Mouse (Mus musculus) spleen, adult 2 months (tissue): ENCODE results near the gene Ddx21. TPM values are rescaled to one million over a fixed set of nuclear protein-coding genes. Genes with fewer than 3 reads are reported as not detected.

Experiments
- DNase-seq, 2 experiments: peaks; one replicate each; pipeline versions ENCODE4 v3.0.0 to v3.0.0-alpha.2; 2012 to 2021; ENCODE audit warnings: low spot score in 2 of 2, low read depth in 1 of 2
- H3K27ac ChIP-seq: fragments of 200-500 bp; 2 replicates; pipeline ENCODE4 v1.5.1; 2012; ENCODE audit warnings: low read length, inconsistent platforms; ENCODE audit not compliant: insufficient read depth
- H3K27me3 ChIP-seq: fragments of 200-500 bp; 2 replicates; pipeline ENCODE4 v1.6.1; 2012; ENCODE audit warnings: mild to moderate bottlenecking, moderate library complexity, low read length, inconsistent platforms; ENCODE audit not compliant: control insufficient read depth, insufficient read depth
- H3K36me3 ChIP-seq: fragments of 200-500 bp; 2 replicates; pipeline ENCODE4 v1.6.1; 2012; ENCODE audit warnings: mild to moderate bottlenecking, low read length, inconsistent platforms; ENCODE audit not compliant: control insufficient read depth, insufficient read depth
- H3K4me1 ChIP-seq: fragments of 200-500 bp; 2 replicates; pipeline ENCODE4 v1.6.1; 2011; ENCODE audit warnings: inconsistent platforms; ENCODE audit not compliant: control insufficient read depth, insufficient read depth, insufficient read length
- H3K4me3 ChIP-seq: fragments of 200-500 bp; 2 replicates; pipeline ENCODE4 v1.5.1; 2011; ENCODE audit warnings: mild to moderate bottlenecking, inconsistent platforms; ENCODE audit not compliant: insufficient read depth, insufficient read length; ENCODE audit errors: extremely low read depth
- CTCF ChIP-seq: fragments of 200-500 bp; IDR thresholded peaks from 2 replicates; pipeline ENCODE4 v1.5.1; 2011; ENCODE audit warnings: mild to moderate bottlenecking, inconsistent platforms; ENCODE audit not compliant: insufficient read depth, insufficient read length, insufficient replicate concordance; ENCODE audit errors: extremely low read depth
- POLR2A ChIP-seq: fragments of 200-500 bp; IDR thresholded peaks from 2 replicates; pipeline ENCODE4 v1.6.1; 2011; ENCODE audit warnings: low read depth, low read length, inconsistent platforms
- WGBS: fragments of 180-500 bp; shearing (Covaris S2); methylation state at CpG from one replicate; pipeline ENCODE4 v1.1.7; 2018; 5-methylcytosine and 5-hydroxymethylcytosine counted together
- polyA plus RNA-seq: library from polyadenylated mRNA; depleted of rRNA; stranded (reverse); fragments of >200 nt; gene quantifications from 2 replicates; pipeline ENCODE4 v1.2.3, GENCODE M21; 2012; rRNA removed

Gene Ddx21
- polyA plus RNA-seq, 1 experiment = 11.8 TPM

DNA sequence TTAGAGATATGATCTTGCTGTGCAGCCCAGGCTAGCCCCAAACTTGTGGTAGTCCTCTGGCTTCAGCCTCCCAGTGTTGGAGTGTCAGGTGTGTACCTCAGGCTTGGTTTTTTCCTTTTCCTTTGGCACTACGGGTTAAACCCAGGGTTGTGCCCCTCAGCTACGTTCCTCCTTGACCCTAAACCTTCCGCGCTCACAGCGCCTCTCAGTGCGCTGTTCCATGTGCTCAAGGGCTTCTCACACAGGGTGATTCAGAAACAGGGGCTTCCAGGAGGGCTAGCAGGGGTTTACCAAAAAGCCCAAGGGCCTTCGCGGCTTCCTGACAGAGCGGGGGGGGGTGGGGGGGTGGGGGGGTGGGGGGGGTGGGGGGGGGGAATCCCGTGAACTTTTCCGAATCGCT is 59.6 kb downstream of the Ddx21 start:
- DNase-seq = no peak
- Histone ChIP-seq H3K4me3 (no peak overlapping the region), H3K36me3 (no peaks in the 10 kb centered on the region), H3K4me1 (peaks cover 24% of the 10 kb centered on the region; the same call in 1 of the 2 replicates), H3K27ac (peak overlapping the region; percentile 91), H3K27me3 (no peaks in the 10 kb centered on the region)
- TF ChIP-seq POLR2A (no peak), CTCF (no peak)
- 50% methylated on average over 12 of the region's 12 CpGs for WGBS

DNA sequence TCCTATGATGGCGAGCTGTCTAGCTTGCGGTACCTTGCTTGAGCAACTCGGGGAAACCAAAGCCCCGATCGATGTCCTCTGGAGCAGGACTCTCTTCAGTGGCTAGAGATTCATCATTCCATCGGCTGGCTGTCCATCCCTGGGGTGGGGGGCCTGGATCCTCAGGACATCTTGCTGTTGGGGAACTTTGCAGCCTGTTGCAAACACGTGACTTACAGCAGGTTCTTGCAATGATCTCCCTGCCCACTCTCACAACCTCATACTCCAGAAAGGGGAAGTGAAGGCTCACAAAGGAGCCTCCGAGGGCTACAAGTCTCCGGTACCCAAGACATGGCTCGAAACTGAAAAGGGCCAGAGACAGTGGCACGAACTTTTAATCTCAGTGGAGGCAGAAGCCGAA is 60.6 kb downstream of the Ddx21 start:
- peak; percentile 65 to 74 for DNase-seq

DNA sequence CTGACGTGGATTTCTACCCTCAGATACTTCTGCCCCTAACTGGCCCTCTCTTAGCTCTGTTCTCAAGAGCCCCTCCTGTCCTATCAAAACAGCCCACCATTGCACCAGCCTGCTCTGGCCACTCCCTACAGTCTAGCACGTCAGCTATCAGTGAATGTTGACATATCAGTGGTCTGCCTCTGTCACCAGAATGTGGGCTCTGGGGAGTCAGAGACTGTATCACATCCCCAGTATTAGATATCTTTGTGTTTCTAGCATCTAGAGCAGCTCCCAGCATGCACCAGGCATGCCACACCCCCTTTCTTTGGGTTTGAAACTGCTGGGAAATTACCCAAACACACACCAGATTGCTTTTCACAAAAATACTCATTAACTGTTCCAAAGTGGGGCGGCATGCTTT is 61.3 kb downstream of the Ddx21 start:
- DNase-seq = no peak
- Histone ChIP-seq H3K4me3 (no peak overlapping the region), H3K4me1 (peaks cover 24% of the 10 kb centered on the region; the same call in 1 of the 2 replicates), H3K27me3 (no peaks in the 10 kb centered on the region), H3K27ac (no peak overlapping the region; the same call in 1 of the 2 replicates), H3K36me3 (no peaks in the 10 kb centered on the region)
- TF ChIP-seq CTCF = no peak
- TF ChIP-seq POLR2A = no peak
- WGBS = 74% methylated on average over 3 of the region's 3 CpGs

More for the DNA sequence above, 60.6 kb downstream of the Ddx21 start:
- peaks cover 24% of the 10 kb centered on the region; the same call in 1 of the 2 replicates for H3K4me1 ChIP-seq
- TF ChIP-seq CTCF (no peak), POLR2A (no peak)
- no peaks in the 10 kb centered on the region for H3K36me3 ChIP-seq
- WGBS = 41% methylated on average over 12 of the region's 12 CpGs
- peak overlapping the region; percentile 91 for H3K27ac ChIP-seq
- no peaks in the 10 kb centered on the region for H3K27me3 ChIP-seq
- no peak overlapping the region for H3K4me3 ChIP-seq

DNA sequence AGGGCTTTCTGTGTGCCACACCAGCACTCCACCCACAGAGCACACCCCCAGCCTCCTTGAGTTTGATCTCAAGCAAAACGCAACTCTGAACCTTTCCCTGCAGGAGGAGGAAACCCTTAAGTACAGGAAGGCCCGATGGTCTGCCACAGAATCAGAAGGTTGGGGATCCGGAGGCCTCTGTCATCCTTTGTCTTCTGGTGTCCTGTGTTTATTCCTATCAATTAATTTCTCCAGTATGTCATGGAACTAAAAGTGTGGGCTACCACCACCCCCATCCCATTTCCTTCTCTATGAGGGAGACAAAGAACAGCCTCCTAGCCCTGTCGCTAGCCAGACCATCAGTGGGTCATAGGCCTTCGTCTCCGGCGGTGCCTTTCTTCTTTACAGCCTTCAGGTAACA is 67.6 kb downstream of the Ddx21 start:
- no peak overlapping the region for H3K27ac ChIP-seq
- no peaks in the 10 kb centered on the region for H3K36me3 ChIP-seq
- no peaks in the 10 kb centered on the region for H3K27me3 ChIP-seq
- WGBS = 69% methylated on average over 7 of the region's 7 CpGs
- no peaks in the 10 kb centered on the region for H3K4me1 ChIP-seq
- no peak for TF ChIP-seq CTCF
- no peak for TF ChIP-seq POLR2A
- H3K4me3 ChIP-seq = no peak overlapping the region
- DNase-seq = no peak

DNA sequence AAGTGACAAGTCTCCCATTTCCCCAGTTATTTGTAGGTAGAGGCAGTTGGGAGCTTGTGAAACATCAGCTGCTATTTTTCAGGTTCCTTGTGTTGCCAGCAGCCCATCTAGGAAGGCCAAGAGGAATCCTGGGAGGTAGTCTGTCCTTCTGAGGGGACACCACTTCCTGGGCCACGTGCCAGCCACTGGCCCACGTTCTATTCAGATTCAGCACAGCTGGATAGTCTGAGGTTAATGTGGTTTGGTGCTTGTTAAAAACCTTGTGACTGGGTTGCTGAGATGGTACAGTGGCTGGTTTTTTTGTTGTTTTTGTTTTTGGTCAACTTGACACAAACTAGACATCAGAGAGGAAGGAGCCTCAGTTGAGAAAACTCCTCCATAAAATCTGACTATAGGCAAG is 69.2 kb downstream of the Ddx21 start:
- Histone ChIP-seq H3K27ac (no peak overlapping the region), H3K4me3 (no peak overlapping the region), H3K36me3 (no peaks in the 10 kb centered on the region), H3K4me1 (no peaks in the 10 kb centered on the region), H3K27me3 (no peaks in the 10 kb centered on the region)
- no peak for TF ChIP-seq POLR2A
- TF ChIP-seq CTCF = no peak
- no peak for DNase-seq
- WGBS = 6% methylated on average over 2 of the region's 2 CpGs

Other genes starting within 250 kb of the Ddx21 start
- gene Hk1, start 222.4 kb downstream of the Ddx21 start, polyA plus RNA-seq = 31.0 and 38.5 TPM in 2 replicates
- 0.04 and 0.06 TPM in 2 replicates for gene Hkdc1, start 179.8 kb downstream of the Ddx21 start, polyA plus RNA-seq
- not detected in 2 replicates for gene 4930507D05Rik, start 152.8 kb downstream of the Ddx21 start, polyA plus RNA-seq
- gene Supv3l1, start 152.5 kb downstream of the Ddx21 start, polyA plus RNA-seq = 8.0 and 10.4 TPM in 2 replicates
- gene Vps26a, start 115.5 kb downstream of the Ddx21 start, polyA plus RNA-seq = 4.0 and 5.6 TPM in 2 replicates
- 65.7 and 76.3 TPM in 2 replicates for gene Srgn, start 74.8 kb downstream of the Ddx21 start, polyA plus RNA-seq
- 16.8 and 23.5 TPM in 2 replicates for gene Kif1bp, start 23.8 kb downstream of the Ddx21 start, polyA plus RNA-seq
- 6.1 and 6.4 TPM in 2 replicates for gene Ddx50, start 48.9 kb upstream of the Ddx21 start, polyA plus RNA-seq
- 0.14 and 0.20 TPM in 2 replicates for gene Stox1, start 123.8 kb upstream of the Ddx21 start, polyA plus RNA-seq
- 44.4 and 53.5 TPM in 2 replicates for gene Ccar1, start 190.0 kb upstream of the Ddx21 start, polyA plus RNA-seq